16 mouse cellular contexts compared by ENCODE assay signal in the genomic region with DNA sequence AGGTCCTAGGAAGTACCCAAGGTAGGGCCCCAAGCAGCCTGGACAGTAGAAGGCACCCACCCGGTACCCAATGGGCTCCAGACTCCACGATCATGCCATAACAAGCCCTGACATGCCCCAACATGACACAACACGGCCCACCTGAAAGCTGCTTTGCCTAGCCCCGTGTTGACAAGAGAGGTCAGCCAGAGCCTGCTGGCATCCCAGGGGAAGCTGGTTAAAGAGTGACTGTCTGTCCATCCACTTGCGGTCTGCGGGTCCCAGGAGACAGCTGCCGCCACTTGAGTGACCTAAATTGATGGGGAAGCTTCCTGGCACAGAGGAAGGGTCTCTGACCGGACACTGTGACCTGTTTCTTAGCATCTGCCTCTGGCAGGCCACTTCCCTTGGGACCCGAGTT. TPM values are rescaled to one million over a fixed set of nuclear protein-coding genes. Genes with fewer than 3 reads are reported as not detected.
A peak's percentile ranks its signal among the peaks of the same experiment; 100 is the strongest.
DNase-seq lines count a peak whose midpoint lies in the region; ATAC-seq lines count a peak whose summit lies in the region.
"Had no signal": no experiment of that assay in that cellular context is flagged by ENCODE, and none has a peak within 500 bp of the region (broad histone marks: within the 10 kb centered on the region; RNA-seq: fewer than 3 reads in every experiment).

No protein-coding gene starts in this region.

- no peak overlapping the region for H3K9ac ChIP-seq in kidney, embryonic 15.5 days
- H3K9ac ChIP-seq in midbrain, embryonic 11.5 days (ENCODE audit: low read length), result no peak overlapping the region
- H3K9ac ChIP-seq: limb, embryonic 15.5 days; neural tube, embryonic 13.5 days had no signal

- no peak overlapping the region for H3K27ac ChIP-seq in kidney, embryonic 15.5 days
- H3K27ac ChIP-seq in midbrain, embryonic 10.5 days (replicated peaks), result 0 out of 2 replicates have a peak overlapping the region, but pooled peaks have one; percentile 15
- H3K27ac ChIP-seq in midbrain, embryonic 11.5 days (ENCODE audit: low read depth, low read length), result no peak overlapping the region
- H3K27ac ChIP-seq: hindbrain, postnatal 0 days; limb, embryonic 15.5 days; macrophage; neural tube, embryonic 13.5 days had no signal

- H3K4me3 ChIP-seq in kidney, embryonic 15.5 days (replicated peaks), result no peak overlapping the region
- H3K4me3 ChIP-seq in midbrain, embryonic 10.5 days, result no peak overlapping the region
- no peak overlapping the region for H3K4me3 ChIP-seq in midbrain, embryonic 11.5 days (ENCODE audit: low read depth, low read length)
- H3K4me3 ChIP-seq: limb, embryonic 15.5 days; neural tube, embryonic 13.5 days had no signal

- no peaks in the 10 kb centered on the region for H3K9me3 ChIP-seq in kidney, embryonic 15.5 days (replicated peaks)
- no peaks in the 10 kb centered on the region for H3K9me3 ChIP-seq in midbrain, embryonic 10.5 days (replicated peaks)
- no peaks in the 10 kb centered on the region for H3K9me3 ChIP-seq in midbrain, embryonic 11.5 days (ENCODE audit: control insufficient read depth, low read length)
- H3K9me3 ChIP-seq: limb, embryonic 15.5 days; neural tube, embryonic 13.5 days had no signal

- no peak for ATAC-seq in kidney, embryonic 15.5 days (replicated peaks; ENCODE audit: low FRiP score)
- ATAC-seq in midbrain, embryonic 11.5 days (ENCODE audit: low FRiP score), result no peak
- ATAC-seq: CD4-positive, CD25-positive, alpha-beta regulatory T cell, adult 4 months; hindbrain, postnatal 0 days had no signal

- DNase-seq in kidney, adult 11 months, result peak; percentile 41
- DNase-seq in midbrain, embryonic 10.5 days (ENCODE audit: low spot score), result no peak
- DNase-seq in midbrain, embryonic 11.5 days (ENCODE audit: low spot score, missing footprints), result no peak
- DNase-seq in Muller cell, postnatal 12 days (ENCODE audit: inconsistent ontology term), result peak; percentile 72
- peak; percentile 45 for DNase-seq in retina, embryonic 14.5 days (ENCODE audit: low spot score)
- no peak for DNase-seq in right cerebral cortex, adult 2 months (ENCODE audit: low spot score in 2 of 2)
- DNase-seq: adrenal gland, adult 2 months; cerebellum, adult 2 months; heart, postnatal 10 days; spleen, adult 18-20 months had no signal

- WGBS in kidney, embryonic 15.5 days, result 60% methylated on average over 9 of the region's 9 CpGs
- 75% methylated on average over 9 of the region's 9 CpGs for WGBS in midbrain, embryonic 10.5 days
- WGBS in midbrain, embryonic 11.5 days, result 83% methylated on average over 9 of the region's 9 CpGs

- no peak overlapping the region for H3K4me2 ChIP-seq in kidney, embryonic 15.5 days
- H3K4me2 ChIP-seq in midbrain, embryonic 11.5 days, result no peak overlapping the region
- H3K4me2 ChIP-seq: limb, embryonic 15.5 days; neural tube, embryonic 13.5 days had no signal

- H3K27me3 ChIP-seq in kidney, embryonic 15.5 days, result no peaks in the 10 kb centered on the region
- H3K27me3 ChIP-seq in midbrain, embryonic 10.5 days (ENCODE audit: low read depth, poor library complexity, severe bottlenecking), result no peaks in the 10 kb centered on the region
- no peaks in the 10 kb centered on the region for H3K27me3 ChIP-seq in midbrain, embryonic 11.5 days (ENCODE audit: control insufficient read depth, insufficient read depth, low read length)
- H3K27me3 ChIP-seq: limb, embryonic 15.5 days; neural tube, embryonic 13.5 days had no signal

- peaks cover 30% of the 10 kb centered on the region for H3K4me1 ChIP-seq in kidney, embryonic 15.5 days
- H3K4me1 ChIP-seq in midbrain, embryonic 10.5 days, result peaks cover 35% of the 10 kb centered on the region
- peaks cover 8% of the 10 kb centered on the region; the same call in 1 of the 2 replicates for H3K4me1 ChIP-seq in midbrain, embryonic 11.5 days (ENCODE audit: control insufficient read depth, insufficient read depth, low read length)

- H3K36me3 ChIP-seq in kidney, embryonic 15.5 days, result no peaks in the 10 kb centered on the region
- H3K36me3 ChIP-seq in midbrain, embryonic 10.5 days, result no peaks in the 10 kb centered on the region
- no peaks in the 10 kb centered on the region for H3K36me3 ChIP-seq in midbrain, embryonic 11.5 days (ENCODE audit: control insufficient read depth, insufficient read depth, low read length)
- H3K36me3 ChIP-seq: limb, embryonic 15.5 days; neural tube, embryonic 13.5 days had no signal

RNA-seq across cellular contexts. Expression of gene Micall2, which starts 13.0 kb away (rescaled TPM):
- polyA plus RNA-seq in kidney, embryonic 15.5 days (2015; fragmentation: Nextera tagmentation; extraction: Ambion mirVana), result 4.6 and 5.9 TPM in 2 replicates
- polyA plus RNA-seq in midbrain, embryonic 10.5 days (2016; fragmentation: Nextera tagmentation; extraction: Ambion mirVana), result 5.7 and 7.8 TPM in 2 replicates
- 4.3 and 4.9 TPM in 2 replicates for polyA plus RNA-seq in midbrain, embryonic 11.5 days (2014; fragmentation: Nextera tagmentation; extraction: Ambion mirVana)
- polyA plus RNA-seq: CD4-positive, CD25-positive, alpha-beta regulatory T cell, adult 4 months had no signal

RNA-seq across cellular contexts. Expression of gene Ints1, which starts 52.4 kb away (rescaled TPM):
- 26.1 and 27.7 TPM in 2 replicates for polyA plus RNA-seq in kidney, embryonic 15.5 days (2015; fragmentation: Nextera tagmentation; extraction: Ambion mirVana)
- polyA plus RNA-seq in midbrain, embryonic 10.5 days (2016; fragmentation: Nextera tagmentation; extraction: Ambion mirVana), result 33.4 and 34.7 TPM in 2 replicates
- polyA plus RNA-seq in midbrain, embryonic 11.5 days (2014; fragmentation: Nextera tagmentation; extraction: Ambion mirVana), result 23.8 and 26.3 TPM in 2 replicates

Comparison
In these comparisons a context has a peak if more than half of its experiments do, and no peak if none do; other contexts are left out.
1. DNase-seq: peak in kidney, adult 11 months (single experiment), Muller cell, postnatal 12 days (single experiment) and retina, embryonic 14.5 days (single experiment); none in midbrain, embryonic 10.5 days (single experiment), midbrain, embryonic 11.5 days (single experiment) and right cerebral cortex, adult 2 months (0 of 2).